ENCODE assay signal across 17 mouse cellular contexts in the genomic region with DNA sequence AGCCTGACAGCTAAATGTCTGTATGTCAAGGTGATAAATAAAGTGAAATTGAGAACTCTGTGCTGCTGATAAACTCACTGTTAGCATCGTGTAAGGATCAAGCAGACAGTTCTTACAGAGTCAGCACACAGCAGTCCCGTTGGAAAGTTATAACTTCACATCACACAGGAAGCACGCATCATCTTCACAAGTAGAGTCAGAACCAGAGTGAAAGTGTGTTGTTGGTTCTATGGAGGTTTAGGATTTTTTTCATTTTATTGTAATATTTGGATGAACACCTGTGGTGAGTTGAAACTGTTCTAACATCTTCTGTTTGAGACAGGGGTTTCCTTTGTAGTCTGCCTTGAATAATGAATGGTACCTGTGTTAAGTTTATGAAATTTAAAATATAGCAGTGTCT.
"Had no signal": no experiment of that assay in that cellular context is flagged by ENCODE, and none has a peak within 500 bp of the region (broad histone marks: within the 10 kb centered on the region; RNA-seq: fewer than 3 reads in every experiment).

No protein-coding gene starts in this region.

- H3K4me2 ChIP-seq: liver, embryonic 15.5 days; midbrain, embryonic 11.5 days; midbrain, embryonic 13.5 days; midbrain, embryonic 15.5 days; neural tube, embryonic 12.5 days had no signal

- DNase-seq: liver, postnatal 0 days; lung, adult 2 months; lung, postnatal 10 days; lung, postnatal 36 days; right cerebral cortex, postnatal 25 days; right cerebral cortex, postnatal 4 days; spleen, adult 18-20 months; thymus, adult 18-20 months; thymus, postnatal 14 days; thymus, postnatal 36 days had no signal

- H3K4me3 ChIP-seq: liver, embryonic 15.5 days; megakaryocyte, embryonic 14.5 days; midbrain, embryonic 13.5 days; midbrain, embryonic 15.5 days; neural tube, embryonic 12.5 days had no signal

- H3K27ac ChIP-seq: liver, embryonic 15.5 days; macrophage; midbrain, embryonic 13.5 days; midbrain, embryonic 15.5 days; neural tube, embryonic 12.5 days had no signal

- H3K27me3 ChIP-seq: liver, embryonic 15.5 days; megakaryocyte, embryonic 14.5 days; midbrain, embryonic 13.5 days; midbrain, embryonic 15.5 days; neural tube, embryonic 12.5 days had no signal

- H3K36me3 ChIP-seq: midbrain, embryonic 13.5 days; midbrain, embryonic 15.5 days; neural tube, embryonic 12.5 days had no signal

- ATAC-seq: liver, postnatal 0 days; midbrain, embryonic 13.5 days; midbrain, embryonic 15.5 days had no signal

- H3K9ac ChIP-seq: liver, embryonic 15.5 days; liver, postnatal 0 days; midbrain, embryonic 13.5 days; midbrain, embryonic 15.5 days; neural tube, embryonic 12.5 days had no signal

- H3K9me3 ChIP-seq: liver, embryonic 15.5 days; megakaryocyte, embryonic 14.5 days; midbrain, embryonic 13.5 days; midbrain, embryonic 15.5 days; neural tube, embryonic 12.5 days had no signal

- H3K4me1 ChIP-seq: liver, embryonic 15.5 days; midbrain, embryonic 13.5 days; midbrain, embryonic 15.5 days; neural tube, embryonic 12.5 days had no signal
